Mouse (Mus musculus) CH12.LX (cell line): ENCODE data around the gene Sgms1. TPM values are rescaled to one million over a fixed set of nuclear protein-coding genes. Genes with fewer than 3 reads are reported as not detected.

Experiments used
- DNase-seq: peaks from one replicate; pipeline ENCODE4 v3.0.0-alpha.2; 2013; ENCODE audit errors: extremely low read depth
- H3K27ac ChIP-seq: 2 replicates; pipeline ENCODE4 v1.5.1; 2012; ENCODE audit warnings: low read depth, mild to moderate bottlenecking, control low read depth, moderate library complexity; ENCODE audit not compliant: insufficient read depth
- H3K27me3 ChIP-seq: replicated peaks from 2 replicates; pipeline ENCODE3; 2012; ENCODE audit warnings: inconsistent platforms
- H3K36me3 ChIP-seq, 2 experiments: replicated peaks in 1 of 2; 2 replicates each; pipeline versions ENCODE3 to v1.6.1; 2012; ENCODE audit warnings: inconsistent platforms in 1 of 2, low read length in 1 of 2, mild to moderate bottlenecking in 1 of 2, mixed read lengths in 1 of 2, moderate library complexity in 1 of 2; ENCODE audit not compliant: control insufficient read depth in 1 of 2, insufficient read depth in 1 of 2
- H3K4me1 ChIP-seq, 2 experiments: 2 replicates each; pipeline ENCODE4 v1.6.1; 2012; ENCODE audit warnings: inconsistent platforms in 1 of 2, moderate library complexity in 1 of 2; ENCODE audit not compliant: insufficient read depth in 2 of 2, control insufficient read depth in 1 of 2
- H3K4me2 ChIP-seq: 2 replicates; pipeline ENCODE4 v1.6.1; 2012; ENCODE audit warnings: low read depth, mild to moderate bottlenecking, control low read depth; ENCODE audit not compliant: poor library complexity, insufficient read depth, severe bottlenecking
- H3K4me3 ChIP-seq, 3 experiments: fragments of 150-350 bp in 1 of 3; sonication (generic) in 1 of 3; replicated peaks in 1 of 3; 2 replicates each; pipeline versions ENCODE3 to v1.5.1; 2011 to 2012; ENCODE audit warnings: low read depth in 2 of 3, low read length in 2 of 3, mild to moderate bottlenecking in 2 of 3, moderate library complexity in 2 of 3, control low read depth in 1 of 3, improper control_type of control experiment in 1 of 3, inconsistent platforms in 1 of 3, mixed read lengths in 1 of 3; ENCODE audit not compliant: poor library complexity in 1 of 3
- H3K79me2 ChIP-seq: replicated peaks from 2 replicates; pipeline ENCODE4 v1.6.1; 2012; ENCODE audit warnings: mild to moderate bottlenecking, moderate library complexity; ENCODE audit not compliant: control insufficient read depth, poor library complexity, insufficient read depth, severe bottlenecking; ENCODE audit errors: extremely low read depth
- H3K9ac ChIP-seq: 2 replicates; pipeline ENCODE4 v1.6.1; 2012; ENCODE audit warnings: low read depth, mild to moderate bottlenecking, control low read depth, moderate library complexity; ENCODE audit not compliant: insufficient read depth
- H3K9me3 ChIP-seq: replicated peaks from 2 replicates; pipeline ENCODE3; 2012; ENCODE audit warnings: low read length, inconsistent platforms, mixed read lengths
- BHLHE40 ChIP-seq: IDR thresholded peaks from 2 replicates; pipeline ENCODE4 v1.6.1; 2011; ENCODE audit warnings: mild to moderate bottlenecking, low read depth, low read length, improper control_type of control experiment
- CHD2 ChIP-seq: IDR thresholded peaks from 2 replicates; pipeline ENCODE4 v1.6.1; 2011; ENCODE audit warnings: low read length, improper control_type of control experiment
- E2F4 ChIP-seq: IDR thresholded peaks from 2 replicates; pipeline ENCODE4 v1.6.1; 2011; ENCODE audit warnings: low read depth, low read length, improper control_type of control experiment; ENCODE audit not compliant: insufficient replicate concordance
- ELF1 ChIP-seq: IDR thresholded peaks from 2 replicates; pipeline ENCODE4 v1.6.1; 2014; ENCODE audit warnings: low read depth, mild to moderate bottlenecking, inconsistent platforms, low read length, improper control_type of control experiment
- EP300 ChIP-seq: IDR thresholded peaks from 2 replicates; pipeline ENCODE4 v1.6.1; 2011; ENCODE audit warnings: low read length, improper control_type of control experiment
- ETS1 ChIP-seq: conservative IDR thresholded peaks from 2 replicates; pipeline ENCODE4 v1.6.1; 2012; ENCODE audit warnings: low read depth, mild to moderate bottlenecking, inconsistent platforms, low read length, improper control_type of control experiment, moderate library complexity
- HCFC1 ChIP-seq: IDR thresholded peaks from 2 replicates; pipeline ENCODE4 v1.6.1; 2012; ENCODE audit warnings: low read depth, mild to moderate bottlenecking, inconsistent platforms, low read length, improper control_type of control experiment
- IRF4 ChIP-seq: IDR thresholded peaks from 2 replicates; pipeline ENCODE4 v1.6.1; 2014; ENCODE audit warnings: low read depth, mild to moderate bottlenecking, inconsistent platforms, low read length, improper control_type of control experiment
- JUN ChIP-seq: IDR thresholded peaks from 2 replicates; pipeline ENCODE4 v1.6.1; 2011; ENCODE audit warnings: low read depth, mild to moderate bottlenecking, low read length, improper control_type of control experiment, moderate library complexity; ENCODE audit not compliant: insufficient read depth
- KAT2A ChIP-seq: IDR thresholded peaks from 2 replicates; pipeline ENCODE4 v1.6.1; 2012; ENCODE audit warnings: low read length, improper control_type of control experiment, inconsistent platforms; ENCODE audit not compliant: insufficient replicate concordance
- MAFK ChIP-seq: IDR thresholded peaks from 2 replicates; pipeline ENCODE4 v1.6.1; 2011; ENCODE audit warnings: low read length, improper control_type of control experiment; ENCODE audit not compliant: insufficient replicate concordance
- MAX ChIP-seq: IDR thresholded peaks from 2 replicates; pipeline ENCODE4 v1.6.1; 2011; ENCODE audit warnings: low read length, improper control_type of control experiment
- MAZ ChIP-seq: IDR thresholded peaks from 2 replicates; pipeline ENCODE4 v1.6.1; 2012; ENCODE audit warnings: low read depth, mild to moderate bottlenecking, inconsistent platforms, low read length, improper control_type of control experiment, moderate library complexity
- MEF2A ChIP-seq: IDR thresholded peaks from 2 replicates; pipeline ENCODE4 v1.6.1; 2014; ENCODE audit warnings: low read depth, mild to moderate bottlenecking, inconsistent platforms, low read length, improper control_type of control experiment, borderline replicate concordance
- MXI1 ChIP-seq: IDR thresholded peaks from 2 replicates; pipeline ENCODE4 v1.6.1; 2011; ENCODE audit warnings: mild to moderate bottlenecking, low read depth, low read length, improper control_type of control experiment
- MYC ChIP-seq: IDR thresholded peaks from 2 replicates; pipeline ENCODE4 v1.6.1; 2011; ENCODE audit warnings: low read depth, mild to moderate bottlenecking, improper control_type of control experiment, low read length
- NRF1 ChIP-seq: IDR thresholded peaks from 2 replicates; pipeline ENCODE4 v1.6.1; 2014; ENCODE audit warnings: low read depth, mild to moderate bottlenecking, inconsistent platforms, low read length, improper control_type of control experiment, moderate library complexity
- POLR2AphosphoS2 ChIP-seq: IDR thresholded peaks from 2 replicates; pipeline ENCODE4 v1.6.1; 2011; ENCODE audit warnings: low read depth, low read length, improper control_type of control experiment
- TBP ChIP-seq: conservative IDR thresholded peaks from 2 replicates; pipeline ENCODE4 v1.6.1; 2011; ENCODE audit warnings: low read depth, low read length, improper control_type of control experiment
- UBTF ChIP-seq: IDR thresholded peaks from 2 replicates; pipeline ENCODE4 v1.6.1; 2012; ENCODE audit warnings: low read depth, mild to moderate bottlenecking, inconsistent platforms, low read length, improper control_type of control experiment, moderate library complexity
- USF1 ChIP-seq: IDR thresholded peaks from 2 replicates; pipeline ENCODE4 v1.6.1; 2014; ENCODE audit warnings: low read depth, mild to moderate bottlenecking, inconsistent platforms, low read length, improper control_type of control experiment
- USF2 ChIP-seq: conservative IDR thresholded peaks from 2 replicates; pipeline ENCODE4 v1.6.1; 2011; ENCODE audit warnings: low read depth, low read length, improper control_type of control experiment
- ZKSCAN1 ChIP-seq: IDR thresholded peaks from 2 replicates; pipeline ENCODE4 v1.6.1; 2012; ENCODE audit warnings: low read depth, inconsistent platforms, low read length, improper control_type of control experiment, borderline replicate concordance
- dilution Hi-C: fragments of 300-500 bp; cut with MboI; formaldehyde crosslinking; loops from 2 replicates; pipeline ENCODE4 v1.14.3; 2020; ENCODE audit warnings: low sequenced_read_pairs; ENCODE audit not compliant: extremely low pct_unique_long_range_greater_than_20kb, extremely low pct_ligation_motif_present
- in situ Hi-C: fragments of 300-500 bp; cut with MboI; formaldehyde crosslinking; loops from 3 replicates; pipeline ENCODE4 v1.14.3; 2019; ENCODE audit warnings: low sequenced_read_pairs, low pct_ligation_motif_present, low pct_unique_long_range_greater_than_20kb, mixed read lengths
- polyA plus RNA-seq: library from polyadenylated mRNA; unstranded; fragments of >175 nt; gene quantifications from 2 replicates; pipeline ENCODE4 v1.2.1, GENCODE M21; 2012; ENCODE audit warnings: low read depth; ENCODE audit not compliant: insufficient read length
- total RNA-seq, 2 experiments: library from RNA; depleted of rRNA; stranded (reverse); fragments of 300-350 nt in 1 of 2; fragments of >200 nt in 1 of 2; gene quantifications; 2 replicates each; pipeline ENCODE4 v1.2.3; 2012 to 2014

Gene Sgms1
- total and polyA plus RNA-seq, 3 experiments: 1.4 to 1.8 (median 1.8) TPM

DNA sequence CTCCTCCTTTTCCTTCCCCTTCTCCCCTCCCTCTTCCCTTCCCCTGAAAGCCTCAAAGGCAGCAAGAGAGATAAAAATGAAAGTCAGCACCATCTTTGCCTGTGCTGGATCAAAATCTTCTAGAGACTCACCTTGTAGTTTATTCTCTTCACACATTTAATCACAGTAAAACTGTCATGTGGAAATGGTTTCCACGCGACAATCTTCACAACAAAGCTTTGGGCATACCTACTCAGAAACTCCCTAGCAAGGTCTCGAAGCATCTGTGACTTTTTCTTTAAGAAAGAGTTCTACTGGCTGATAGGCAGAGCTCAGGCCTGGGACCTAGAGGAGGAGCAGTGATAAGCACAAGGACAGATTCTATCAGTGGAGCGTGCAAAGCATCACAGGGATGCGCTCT lies 131.4 kb downstream of the Sgms1 start:
- Histone ChIP-seq H3K4me1 (peaks cover 16 to 95% of the 10 kb centered on the region in 2 experiments), H3K4me3 (no peak overlapping the region), H3K9me3 (no peaks in the 10 kb centered on the region), H3K4me2 (no peak overlapping the region), H3K79me2 (no peaks in the 10 kb centered on the region), H3K9ac (no peak overlapping the region), H3K36me3 (no peaks in the 10 kb centered on the region), H3K27me3 (no peaks in the 10 kb centered on the region), H3K27ac (no peak overlapping the region)
- dilution Hi-C loops: no loop called here
- TF ChIP-seq MXI1 (no peak), BHLHE40 (no peak), POLR2AphosphoS2 (no peak), MAX (no peak), KAT2A (no peak), MEF2A (no peak)
- DNase-seq: no peak
- in situ Hi-C loops: no loop called here

GRCm38 (mm10) chr19:32257616-32258015 lies 131.9 kb downstream of the Sgms1 start:
- H3K4me1 ChIP-seq: peaks cover 18 to 96% of the 10 kb centered on the region in 2 experiments
- no peaks in the 10 kb centered on the region for H3K36me3 ChIP-seq
- TF ChIP-seq NRF1 (no peak), MAFK (no peak), ELF1 (no peak), MYC (no peak), TBP (no peak), HCFC1 (no peak), MAX (no peak), UBTF (no peak), MAZ (no peak), IRF4 (no peak), E2F4 (no peak), JUN (no peak), USF1 (no peak), USF2 (no peak), ETS1 (no peak), EP300 (no peak), BHLHE40 (no peak), CHD2 (no peak), ZKSCAN1 (no peak)
- TF ChIP-seq, all 38 proteins: peak for 0
- Histone ChIP-seq H3K27ac (no peak overlapping the region), H3K9me3 (no peaks in the 10 kb centered on the region), H3K4me3 (no peak overlapping the region), H3K27me3 (no peaks in the 10 kb centered on the region), H3K9ac (no peak overlapping the region), H3K4me2 (no peak overlapping the region), H3K79me2 (no peaks in the 10 kb centered on the region)
- dilution Hi-C loops (no loop called here), in situ Hi-C loops (no loop called here)
- no peak for DNase-seq
